Mouse (Mus musculus) cerebellum, adult 9-10 months (tissue): ENCODE data around the gene Rae1.

Experiments
- DNase-seq: peaks from one replicate; pipeline ENCODE4 v3.0.0; 2022

The Rae1 gene

GRCm38 (mm10) chr2:172997748-172998147, 2.2 kb upstream of the Rae1 start:
- no peak for DNase-seq

GRCm38 (mm10) chr2:172998478-172998877, 1.4 kb upstream of the Rae1 start:
- DNase-seq: no peak

- DNase-seq: no peak
Measured at GRCm38 (mm10) chr2:173000285-173000652, 352 bp downstream of the Rae1 start.

GRCm38 (mm10) chr2:173000921-173001320, 1.0 kb downstream of the Rae1 start:
- DNase-seq: peak; percentile 23

- no peak for DNase-seq
Measured at GRCm38 (mm10) chr2:173003737-173004136, 3.8 kb downstream of the Rae1 start.

GRCm38 (mm10) chr2:173010220-173010717, 10.4 kb downstream of the Rae1 start:
- no peak for DNase-seq

GRCm38 (mm10) chr2:173011440-173011839, 11.5 kb downstream of the Rae1 start:
- no peak for DNase-seq

- no peak for DNase-seq
Measured at GRCm38 (mm10) chr2:173014741-173015287, 14.9 kb downstream of the Rae1 start.

- DNase-seq: no peak
Measured at GRCm38 (mm10) chr2:173017940-173018339, 18.0 kb downstream of the Rae1 start.

- no peak for DNase-seq
Measured at GRCm38 (mm10) chr2:173018618-173019017, 18.7 kb downstream of the Rae1 start.

- no peak for DNase-seq
Measured at GRCm38 (mm10) chr2:173019322-173019721, 19.4 kb downstream of the Rae1 start.

- peak; percentile 86 for DNase-seq
Measured at GRCm38 (mm10) chr2:173019790-173020189, 19.9 kb downstream of the Rae1 start.

GRCm38 (mm10) chr2:173020430-173020829, 20.5 kb downstream of the Rae1 start, which contains the start of gene Rbm38:
Rbm38 (plus strand) TSS chr2:173020498.
- peak; percentile 35 for DNase-seq

- peak; percentile 95 for DNase-seq
Measured at GRCm38 (mm10) chr2:173021633-173022055, 21.7 kb downstream of the Rae1 start.

- peak; percentile 52 for DNase-seq
Measured at GRCm38 (mm10) chr2:173022056-173022681, 22.3 kb downstream of the Rae1 start.

- peak; percentile 41 for DNase-seq
Measured at GRCm38 (mm10) chr2:173022813-173023212, 22.9 kb downstream of the Rae1 start.

GRCm38 (mm10) chr2:173023371-173023851, 23.5 kb downstream of the Rae1 start:
- DNase-seq: peak; percentile 18

GRCm38 (mm10) chr2:173023966-173024365, 24.0 kb downstream of the Rae1 start:
- DNase-seq: no peak

GRCm38 (mm10) chr2:173024392-173024791, 24.5 kb downstream of the Rae1 start:
- DNase-seq: no peak

- peak; percentile 51 for DNase-seq
Measured at GRCm38 (mm10) chr2:173024938-173025337, 25.0 kb downstream of the Rae1 start.

- DNase-seq: no peak
Measured at GRCm38 (mm10) chr2:173026286-173026685, 26.4 kb downstream of the Rae1 start.

- no peak for DNase-seq
Measured at GRCm38 (mm10) chr2:173026688-173027131, 26.8 kb downstream of the Rae1 start.

- DNase-seq: no peak
Measured at GRCm38 (mm10) chr2:173027169-173027823, 27.4 kb downstream of the Rae1 start.
